Mouse (Mus musculus): Measurements from ENCODE around the gene Sct. TPM values are rescaled to one million over a fixed set of nuclear protein-coding genes. Genes with fewer than 3 reads are reported as not detected.
"Not testable (repeated sequence)": the region's sequence is repeated elsewhere in the genome, so short reads cannot be mapped to it uniquely, and the experiment has no call there.

Sct gene
- polyA plus RNA-seq, 1 experiment = not detected

DNA sequence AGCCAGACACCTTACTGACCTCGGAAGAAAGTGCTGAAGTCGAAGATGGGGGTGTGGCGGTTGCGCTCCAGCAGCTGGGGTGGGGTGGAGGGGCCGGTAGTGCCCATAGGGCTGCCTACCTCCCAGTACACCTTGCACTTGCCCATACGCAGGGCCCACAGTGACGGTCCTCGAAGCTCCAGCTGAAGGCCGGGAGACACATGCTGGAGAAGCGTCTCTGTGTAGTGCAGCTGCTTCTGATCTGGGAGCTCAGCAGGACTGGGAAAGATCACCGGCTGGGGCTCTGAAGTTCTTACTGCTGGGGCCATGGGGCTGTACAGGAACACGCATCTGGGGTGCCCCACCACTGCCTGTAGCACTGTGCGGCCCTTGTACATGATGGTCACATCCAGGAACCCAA, 15.3 kb downstream of the Sct start:
- 91% methylated on average over 13 of the region's 13 CpGs for WGBS
- peaks cover 8% of the 10 kb centered on the region for H3K4me1 ChIP-seq (ENCODE audit: control insufficient read depth, insufficient read depth, low read length)
- no peak overlapping the region for H3K27ac ChIP-seq (ENCODE audit: insufficient read depth, low read depth, low read length)
- no peak overlapping the region for H3K4me3 ChIP-seq (ENCODE audit: insufficient read depth, low read depth, low read length)
- no peak for TF ChIP-seq POLR2A (IDR thresholded peaks at IDR 0.05; ENCODE audit: insufficient read depth, low read depth, low read length)
- no peak for TF ChIP-seq CTCF (IDR thresholded peaks at IDR 0.05; ENCODE audit: insufficient read depth, low read depth, low read length)

DNA sequence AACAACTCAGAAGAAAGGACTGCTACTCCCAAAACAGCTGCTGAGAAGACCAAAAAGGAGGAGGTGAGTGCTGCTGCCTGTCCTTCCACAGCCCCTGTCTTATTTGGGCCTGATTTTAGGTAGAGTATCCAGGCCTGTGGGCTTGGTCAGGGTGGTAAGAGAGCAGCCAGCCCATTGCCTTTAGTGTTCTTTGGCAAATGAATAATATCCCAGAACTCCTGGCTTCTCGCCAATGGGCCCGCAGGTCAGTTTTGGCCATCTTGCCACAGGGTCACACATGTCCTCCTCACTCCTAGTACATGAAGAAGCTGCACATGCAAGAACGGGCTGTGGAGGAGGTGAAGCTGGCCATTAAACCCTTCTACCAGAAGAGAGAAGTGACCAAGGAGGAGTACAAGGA, 17.5 kb downstream of the Sct start:
- H3K27ac ChIP-seq (ENCODE audit: insufficient read depth, low read depth, low read length) = no peak overlapping the region
- 90% methylated on average over 3 of the region's 3 CpGs for WGBS
- H3K4me1 ChIP-seq (ENCODE audit: control insufficient read depth, insufficient read depth, low read length) = peaks cover 8% of the 10 kb centered on the region
- H3K4me3 ChIP-seq (ENCODE audit: insufficient read depth, low read depth, low read length) = no peak overlapping the region
- no peak for TF ChIP-seq POLR2A (IDR thresholded peaks at IDR 0.05; ENCODE audit: insufficient read depth, low read depth, low read length)
- no peak for TF ChIP-seq CTCF (IDR thresholded peaks at IDR 0.05; ENCODE audit: insufficient read depth, low read depth, low read length)

DNA sequence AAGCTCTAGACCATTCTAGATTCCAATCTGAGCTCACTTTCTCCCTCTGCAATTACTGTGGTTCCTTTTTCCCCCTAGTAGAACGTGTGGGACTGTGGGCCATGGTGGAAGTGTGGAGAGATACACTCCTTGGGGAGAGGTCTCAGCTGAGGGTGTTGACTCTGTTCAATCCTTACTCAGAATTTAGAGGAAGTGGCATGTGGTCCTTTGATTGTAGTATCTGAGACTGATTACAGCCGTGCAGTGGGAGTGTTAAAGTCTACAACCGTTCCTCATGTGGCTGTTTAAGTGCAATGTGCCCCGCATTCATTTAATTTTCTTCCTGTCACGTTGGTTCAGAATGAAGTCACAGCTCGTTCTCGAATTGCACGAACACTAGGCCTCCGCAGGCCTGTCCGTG, 22.8 kb downstream of the Sct start:
- H3K4me3 ChIP-seq (ENCODE audit: insufficient read depth, low read depth, low read length) = no peak overlapping the region
- 93% methylated on average over 10 of the region's 10 CpGs for WGBS
- TF ChIP-seq CTCF (IDR thresholded peaks at IDR 0.05; ENCODE audit: insufficient read depth, low read depth, low read length) (no peak), POLR2A (IDR thresholded peaks at IDR 0.05; ENCODE audit: insufficient read depth, low read depth, low read length) (no peak)
- H3K4me1 ChIP-seq (ENCODE audit: control insufficient read depth, insufficient read depth, low read length) = no peaks in the 10 kb centered on the region
- no peak overlapping the region for H3K27ac ChIP-seq (ENCODE audit: insufficient read depth, low read depth, low read length)

DNA sequence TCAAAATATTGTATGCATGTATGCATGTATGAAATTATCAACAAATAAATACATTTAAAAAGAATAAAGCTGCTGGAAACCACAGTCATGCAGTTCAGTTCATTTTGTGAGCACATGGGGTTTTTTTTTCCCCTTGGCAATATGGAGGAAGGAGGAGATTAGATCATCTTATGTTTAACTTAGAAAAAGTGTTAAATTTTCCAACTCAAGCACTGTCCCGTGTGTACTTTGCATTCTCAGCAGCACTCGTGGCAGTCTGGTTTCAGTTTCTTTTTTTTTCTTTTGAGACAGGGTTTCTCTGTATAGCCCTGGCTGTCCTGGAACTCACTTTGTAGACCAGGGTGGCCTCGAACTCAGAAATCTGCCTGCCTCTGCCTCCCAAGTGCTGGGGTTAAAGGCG, 28.4 kb downstream of the Sct start:
- not testable (repeated sequence) for H3K27ac ChIP-seq (ENCODE audit: insufficient read depth, low read depth, low read length); H3K4me3 ChIP-seq (ENCODE audit: insufficient read depth, low read depth, low read length); H3K4me1 ChIP-seq (ENCODE audit: control insufficient read depth, insufficient read depth, low read length)
- WGBS = 90% methylated on average over 4 of the region's 4 CpGs

DNA sequence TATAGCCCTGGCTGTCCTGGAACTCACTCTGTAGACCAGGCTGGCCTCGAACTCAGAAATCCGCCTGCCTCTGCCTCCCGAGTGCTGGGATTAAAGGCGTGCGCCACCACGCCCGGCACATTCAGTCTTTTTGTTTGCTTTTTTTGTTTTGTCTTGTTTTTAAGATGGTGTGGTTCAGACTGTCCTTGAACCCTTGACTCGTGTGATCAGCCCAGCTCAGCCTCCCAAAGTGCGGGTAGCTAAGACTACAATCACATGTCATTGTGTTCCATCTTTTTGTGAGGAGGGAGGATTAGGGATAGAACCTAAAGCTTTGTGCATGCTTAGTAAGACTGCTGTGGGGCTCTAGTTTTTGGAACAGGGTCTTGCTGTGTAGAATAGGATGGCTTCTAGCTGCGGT, 47.4 kb downstream of the Sct start:
- WGBS = 92% methylated on average over 10 of the region's 10 CpGs
- Histone ChIP-seq H3K4me1 (ENCODE audit: control insufficient read depth, insufficient read depth, low read length) (peaks cover 15% of the 10 kb centered on the region), H3K4me3 (ENCODE audit: insufficient read depth, low read depth, low read length) (no peak overlapping the region), H3K27ac (ENCODE audit: insufficient read depth, low read depth, low read length) (no peak overlapping the region)
- TF ChIP-seq CTCF (IDR thresholded peaks at IDR 0.05; ENCODE audit: insufficient read depth, low read depth, low read length) = no peak
- no peak for TF ChIP-seq POLR2A (IDR thresholded peaks at IDR 0.05; ENCODE audit: insufficient read depth, low read depth, low read length)

DNA sequence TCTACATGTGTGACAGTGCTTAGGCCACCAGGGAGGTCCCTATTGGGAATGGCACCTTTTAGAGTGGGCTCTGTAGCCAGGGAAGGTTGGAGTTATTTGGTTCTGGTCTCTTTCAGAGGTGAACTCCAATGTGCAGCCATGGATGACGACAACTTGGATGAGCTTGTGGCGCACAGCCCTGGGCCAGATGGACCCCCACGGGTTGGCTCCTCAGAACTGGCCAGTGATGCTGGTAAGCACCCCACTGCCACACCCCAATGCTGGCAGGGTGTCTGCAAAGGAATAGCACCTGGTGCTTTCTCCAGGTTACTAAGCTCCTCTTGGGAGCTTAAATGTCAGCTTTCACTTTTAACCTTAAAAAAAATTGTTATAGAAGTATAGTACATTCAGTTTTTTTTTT, 47.8 kb downstream of the Sct start:
- TF ChIP-seq POLR2A (IDR thresholded peaks at IDR 0.05; ENCODE audit: insufficient read depth, low read depth, low read length) (no peak), CTCF (IDR thresholded peaks at IDR 0.05; ENCODE audit: insufficient read depth, low read depth, low read length) (no peak)
- H3K4me1 ChIP-seq (ENCODE audit: control insufficient read depth, insufficient read depth, low read length) = peaks cover 15% of the 10 kb centered on the region
- H3K4me3 ChIP-seq (ENCODE audit: insufficient read depth, low read depth, low read length) = no peak overlapping the region
- H3K27ac ChIP-seq (ENCODE audit: insufficient read depth, low read depth, low read length) = no peak overlapping the region
- WGBS = 85% methylated on average over 3 of the region's 3 CpGs

DNA sequence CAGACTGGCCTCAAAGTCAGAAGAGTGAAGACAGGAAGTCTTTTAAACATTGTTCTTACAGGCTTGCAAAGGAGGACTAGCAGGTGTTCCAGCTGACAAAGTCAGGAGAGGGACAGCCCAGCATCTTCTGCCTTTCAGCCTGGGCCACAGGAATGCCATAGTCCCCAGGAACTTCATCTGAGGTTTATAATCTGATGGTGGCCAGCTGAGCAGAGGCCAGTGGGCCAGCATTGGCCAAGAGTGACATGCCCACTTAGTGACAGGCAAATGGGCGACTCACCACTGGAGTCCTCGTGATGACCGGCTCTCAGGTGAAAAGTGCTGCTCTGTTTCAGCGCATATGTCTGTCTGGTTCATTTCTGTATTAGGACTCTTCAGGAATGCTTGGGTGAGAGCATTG, 48.4 kb downstream of the Sct start:
- Histone ChIP-seq H3K4me3 (ENCODE audit: insufficient read depth, low read depth, low read length) (no peak overlapping the region), H3K27ac (ENCODE audit: insufficient read depth, low read depth, low read length) (no peak overlapping the region), H3K4me1 (ENCODE audit: control insufficient read depth, insufficient read depth, low read length) (peaks cover 15% of the 10 kb centered on the region)
- TF ChIP-seq POLR2A (IDR thresholded peaks at IDR 0.05; ENCODE audit: insufficient read depth, low read depth, low read length) = no peak
- TF ChIP-seq CTCF (IDR thresholded peaks at IDR 0.05; ENCODE audit: insufficient read depth, low read depth, low read length) = no peak
- WGBS = 91% methylated on average over 4 of the region's 4 CpGs

DNA sequence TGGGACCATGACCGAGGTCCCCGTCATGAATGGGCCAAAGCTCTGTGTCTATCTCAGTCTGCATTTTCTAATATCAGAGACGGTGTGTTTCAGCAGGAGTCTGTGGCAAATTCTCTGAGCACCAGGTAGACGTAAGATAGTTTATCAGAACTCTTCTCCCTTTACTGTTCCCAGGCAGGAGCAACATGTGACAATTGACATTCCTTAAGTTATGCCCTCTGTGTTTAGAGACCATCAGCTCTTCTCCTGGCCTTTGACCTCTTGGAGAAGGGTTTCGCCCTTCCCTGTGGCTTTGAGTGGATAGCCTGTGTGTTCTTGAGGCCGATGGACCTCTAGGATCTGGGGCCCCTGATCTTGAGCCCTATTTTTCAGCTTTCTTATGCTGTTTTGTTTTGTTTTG, 49.2 kb downstream of the Sct start:
- peak overlapping the region; percentile 63 for H3K4me3 ChIP-seq (ENCODE audit: insufficient read depth, low read depth, low read length)
- peaks cover 15% of the 10 kb centered on the region for H3K4me1 ChIP-seq (ENCODE audit: control insufficient read depth, insufficient read depth, low read length)
- no peak overlapping the region for H3K27ac ChIP-seq (ENCODE audit: insufficient read depth, low read depth, low read length)
- 59% methylated on average over 6 of the region's 6 CpGs for WGBS
- TF ChIP-seq POLR2A (IDR thresholded peaks at IDR 0.05; ENCODE audit: insufficient read depth, low read depth, low read length) (no peak), CTCF (IDR thresholded peaks at IDR 0.05; ENCODE audit: insufficient read depth, low read depth, low read length) (no peak)

Other genes starting within 250 kb of the Sct start
- gene B4galnt4, start 218.0 kb downstream of the Sct start, polyA plus RNA-seq (2012; ENCODE audit: insufficient read depth, insufficient read length, low replicate concordance, missing spikeins) = not detected in 2 replicates
- gene Pkp3, start 200.9 kb downstream of the Sct start, polyA plus RNA-seq (2012; ENCODE audit: insufficient read depth, insufficient read length, low replicate concordance, missing spikeins) = not detected in 2 replicates
- gene Sigirr, start 178.6 kb downstream of the Sct start, polyA plus RNA-seq (2012; ENCODE audit: insufficient read depth, insufficient read length, low replicate concordance, missing spikeins) = not detected in 2 replicates
- gene Ano9, start 161.3 kb downstream of the Sct start, polyA plus RNA-seq (2012; ENCODE audit: insufficient read depth, insufficient read length, low replicate concordance, missing spikeins) = not detected in 2 replicates
- not detected in 2 replicates for gene Ptdss2, start 156.8 kb downstream of the Sct start, polyA plus RNA-seq (2012; ENCODE audit: insufficient read depth, insufficient read length, low replicate concordance, missing spikeins)
- not detected in 2 replicates for gene Rnh1, start 106.3 kb downstream of the Sct start, polyA plus RNA-seq (2012; ENCODE audit: insufficient read depth, insufficient read length, low replicate concordance, missing spikeins)
- gene Hras, start 85.1 kb downstream of the Sct start, polyA plus RNA-seq (2012; ENCODE audit: insufficient read depth, insufficient read length, low replicate concordance, missing spikeins) = not detected in 2 replicates
- not detected in 2 replicates for gene Lrrc56, start 85.0 kb downstream of the Sct start, polyA plus RNA-seq (2012; ENCODE audit: insufficient read depth, insufficient read length, low replicate concordance, missing spikeins)
- gene Lmntd2, start 65.1 kb downstream of the Sct start, polyA plus RNA-seq (2012; ENCODE audit: insufficient read depth, insufficient read length, low replicate concordance, missing spikeins) = not detected in 2 replicates
- not detected in 2 replicates for gene Rassf7, start 63.3 kb downstream of the Sct start, polyA plus RNA-seq (2012; ENCODE audit: insufficient read depth, insufficient read length, low replicate concordance, missing spikeins)
- not detected in 2 replicates for gene Phrf1, start 50.3 kb downstream of the Sct start, polyA plus RNA-seq (2012; ENCODE audit: insufficient read depth, insufficient read length, low replicate concordance, missing spikeins)
- not detected in 2 replicates for gene Irf7, start 12.7 kb downstream of the Sct start, polyA plus RNA-seq (2012; ENCODE audit: insufficient read depth, insufficient read length, low replicate concordance, missing spikeins)
- not detected in 2 replicates for gene Cdhr5, start 2.3 kb downstream of the Sct start, polyA plus RNA-seq (2012; ENCODE audit: insufficient read depth, insufficient read length, low replicate concordance, missing spikeins)
- not detected in 2 replicates for gene Drd4, start 12.9 kb upstream of the Sct start, polyA plus RNA-seq (2012; ENCODE audit: insufficient read depth, insufficient read length, low replicate concordance, missing spikeins)
- not detected in 2 replicates for gene Deaf1, start 48.6 kb upstream of the Sct start, polyA plus RNA-seq (2012; ENCODE audit: insufficient read depth, insufficient read length, low replicate concordance, missing spikeins)
- gene Tmem80, start 48.6 kb upstream of the Sct start, polyA plus RNA-seq (2012; ENCODE audit: insufficient read depth, insufficient read length, low replicate concordance, missing spikeins) = not detected in 2 replicates
- gene Eps8l2, start 59.7 kb upstream of the Sct start, polyA plus RNA-seq (2012; ENCODE audit: insufficient read depth, insufficient read length, low replicate concordance, missing spikeins) = not detected in 2 replicates
- gene Taldo1, start 113.1 kb upstream of the Sct start, polyA plus RNA-seq (2012; ENCODE audit: insufficient read depth, insufficient read length, low replicate concordance, missing spikeins) = not detected in 2 replicates
- gene Gatd1, start 135.0 kb upstream of the Sct start, polyA plus RNA-seq (2012; ENCODE audit: insufficient read depth, insufficient read length, low replicate concordance, missing spikeins) = not detected in 2 replicates
- 518 TPM in 1 of 2 replicates, not detected in the other for gene Cend1, start 150.4 kb upstream of the Sct start, polyA plus RNA-seq (2012; ENCODE audit: insufficient read depth, insufficient read length, low replicate concordance, missing spikeins)
- gene Slc25a22, start 158.8 kb upstream of the Sct start, polyA plus RNA-seq (2012; ENCODE audit: insufficient read depth, insufficient read length, low replicate concordance, missing spikeins) = not detected in 2 replicates
- gene Pidd1, start 164.9 kb upstream of the Sct start, polyA plus RNA-seq (2012; ENCODE audit: insufficient read depth, insufficient read length, low replicate concordance, missing spikeins) = not detected in 2 replicates
- gene Rplp2, start 168.2 kb upstream of the Sct start, polyA plus RNA-seq (2012; ENCODE audit: insufficient read depth, insufficient read length, low replicate concordance, missing spikeins) = 977 TPM in 1 of 2 replicates, not detected in the other
- not detected in 2 replicates for gene Pnpla2, start 176.1 kb upstream of the Sct start, polyA plus RNA-seq (2012; ENCODE audit: insufficient read depth, insufficient read length, low replicate concordance, missing spikeins)
- not detected in 2 replicates for gene Cracr2b, start 182.0 kb upstream of the Sct start, polyA plus RNA-seq (2012; ENCODE audit: insufficient read depth, insufficient read length, low replicate concordance, missing spikeins)
- gene Cd151, start 188.3 kb upstream of the Sct start, polyA plus RNA-seq (2012; ENCODE audit: insufficient read depth, insufficient read length, low replicate concordance, missing spikeins) = not detected in 2 replicates
- gene Polr2l, start 196.0 kb upstream of the Sct start, polyA plus RNA-seq (2012; ENCODE audit: insufficient read depth, insufficient read length, low replicate concordance, missing spikeins) = not detected in 2 replicates
- gene Tspan4, start 196.1 kb upstream of the Sct start, polyA plus RNA-seq (2012; ENCODE audit: insufficient read depth, insufficient read length, low replicate concordance, missing spikeins) = not detected in 2 replicates

All from olfactory bulb, adult 2 months (tissue).